Mouse (Mus musculus) WW6 (cell line): ENCODE results near the gene Hist1h2ah.
"Not testable (repeated sequence)": the region's sequence is repeated elsewhere in the genome, so short reads cannot be mapped to it uniquely, and the experiment has no call there.

ENCODE experiments used
- DNase-seq: peaks from one replicate; pipeline ENCODE4 v3.0.0-alpha.2; 2013; ENCODE audit warnings: low read depth, low spot score

The Hist1h2ah gene

DNA sequence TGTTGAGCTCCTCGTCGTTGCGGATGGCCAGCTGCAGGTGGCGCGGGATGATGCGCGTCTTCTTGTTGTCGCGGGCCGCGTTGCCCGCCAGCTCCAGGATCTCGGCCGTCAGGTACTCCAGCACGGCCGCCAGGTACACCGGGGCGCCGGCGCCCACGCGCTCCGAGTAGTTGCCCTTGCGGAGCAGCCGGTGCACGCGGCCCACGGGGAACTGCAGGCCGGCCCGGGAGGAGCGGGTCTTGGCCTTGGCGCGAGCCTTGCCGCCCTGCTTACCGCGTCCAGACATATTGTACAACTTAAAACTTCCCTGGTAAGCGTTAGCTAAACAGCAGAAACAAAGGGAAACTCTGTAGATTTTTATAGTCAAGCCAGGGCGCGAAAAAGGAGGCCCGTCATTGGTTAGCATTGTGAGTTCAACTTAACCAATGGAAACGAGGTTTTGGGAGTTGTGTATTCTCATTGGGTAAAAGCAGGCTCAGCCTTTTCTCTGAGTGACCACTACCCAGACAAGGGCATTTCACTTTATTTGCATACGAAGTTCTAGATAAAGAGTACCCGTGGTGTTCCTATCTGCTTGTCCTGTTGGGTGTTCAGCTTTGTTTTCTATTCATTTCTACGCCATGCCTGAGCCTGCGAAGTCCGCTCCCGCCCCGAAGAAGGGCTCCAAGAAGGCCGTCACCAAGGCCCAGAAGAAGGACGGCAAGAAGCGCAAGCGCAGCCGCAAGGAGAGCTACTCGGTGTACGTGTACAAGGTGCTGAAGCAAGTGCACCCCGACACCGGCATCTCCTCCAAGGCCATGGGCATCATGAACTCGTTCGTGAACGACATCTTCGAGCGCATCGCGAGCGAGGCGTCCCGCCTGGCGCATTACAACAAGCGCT, at the start of gene Hist1h2ah, which contains the start of gene Hist1h2bk:
Gene Hist1h2ah, minus strand, starts transcription at position 302 of the 882 bp plus-strand sequence.
Gene Hist1h2bk, plus strand, starts transcription at position 604 of the 882 bp plus-strand sequence.
- DNase-seq, result not testable (repeated sequence)

DNA sequence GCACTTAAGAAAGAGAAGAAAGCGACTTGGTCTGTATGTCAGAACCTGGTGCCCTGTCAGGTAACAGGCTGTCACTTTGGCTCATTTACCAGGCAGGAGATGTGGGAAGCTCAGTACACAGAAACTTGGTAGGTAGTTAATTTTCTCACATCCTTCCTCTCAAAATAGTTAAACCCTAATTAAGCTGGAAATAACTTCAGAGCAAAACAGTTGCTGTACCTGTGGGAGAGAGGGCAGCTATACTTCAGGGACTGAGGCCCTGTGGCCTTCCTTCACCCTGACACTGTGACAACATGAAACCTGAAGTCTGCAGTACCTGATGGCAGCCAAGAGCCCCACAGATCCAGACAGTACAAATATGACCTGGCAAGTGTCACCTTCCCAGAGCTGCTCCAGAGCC, 48.8 kb upstream of the Hist1h2ah start, which contains the start of gene Vmn1r188:
Gene Vmn1r188, plus strand, starts transcription at position 301 of the 400 bp plus-strand sequence.
- not testable (repeated sequence) for DNase-seq

DNA sequence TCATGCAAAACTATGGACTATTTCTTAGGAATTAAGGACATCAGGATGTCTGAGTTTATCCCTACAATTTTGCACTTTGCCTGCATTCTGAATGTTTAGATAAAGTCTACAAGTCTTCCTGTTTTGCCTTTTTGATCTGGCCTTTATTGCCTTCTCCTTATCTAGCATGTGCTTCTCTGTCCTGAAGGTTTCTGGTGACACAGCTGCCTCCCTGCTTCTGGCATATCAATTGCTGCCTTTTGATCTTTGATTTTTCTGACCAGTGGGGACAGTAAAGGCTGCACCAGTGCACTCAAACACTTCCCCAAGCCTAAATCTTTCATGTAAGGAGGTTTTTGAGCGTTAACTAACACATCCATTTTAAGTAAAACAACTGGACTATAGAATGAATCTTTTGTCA, 28.1 kb upstream of the Hist1h2ah start:
- no peak for DNase-seq

DNA sequence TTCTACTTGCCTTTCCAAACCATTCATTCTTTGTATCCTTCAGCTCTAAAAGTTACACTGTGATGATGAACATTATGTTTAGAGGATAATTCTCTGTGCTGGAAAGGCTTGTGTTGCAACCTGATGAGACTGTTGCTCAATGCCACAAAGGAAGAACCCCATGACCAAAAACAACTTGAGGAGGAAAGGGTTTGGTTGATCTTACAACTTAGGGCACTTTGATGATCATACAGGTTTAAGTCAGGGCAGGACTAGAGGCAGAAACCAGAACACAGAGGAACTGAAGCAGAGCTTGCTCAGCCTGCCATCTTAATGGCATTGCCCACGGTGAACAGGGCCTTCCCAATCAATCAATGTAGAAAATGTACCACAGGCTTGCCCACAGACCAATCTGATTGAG, 26.1 kb upstream of the Hist1h2ah start:
- DNase-seq, result no peak

DNA sequence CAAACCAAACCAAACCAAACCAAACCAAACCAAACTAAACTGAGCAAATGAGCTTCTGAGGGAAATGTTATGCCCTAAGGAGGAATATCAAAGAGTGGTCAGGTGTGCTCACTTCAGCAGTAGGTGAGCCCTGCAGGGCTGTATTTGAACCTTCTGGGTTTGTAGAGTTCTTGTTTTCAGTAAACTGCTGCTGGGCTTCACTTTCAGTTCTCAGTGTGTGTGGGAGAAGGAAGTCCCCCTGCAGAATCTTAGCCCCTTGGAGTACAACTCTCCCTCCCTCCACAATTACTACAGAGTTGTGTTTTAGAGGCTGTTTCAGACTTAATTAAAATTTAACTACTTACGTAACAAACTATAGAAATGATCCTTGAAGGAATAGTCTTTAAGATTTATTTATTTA, 18.4 kb upstream of the Hist1h2ah start:
- no peak for DNase-seq

DNA sequence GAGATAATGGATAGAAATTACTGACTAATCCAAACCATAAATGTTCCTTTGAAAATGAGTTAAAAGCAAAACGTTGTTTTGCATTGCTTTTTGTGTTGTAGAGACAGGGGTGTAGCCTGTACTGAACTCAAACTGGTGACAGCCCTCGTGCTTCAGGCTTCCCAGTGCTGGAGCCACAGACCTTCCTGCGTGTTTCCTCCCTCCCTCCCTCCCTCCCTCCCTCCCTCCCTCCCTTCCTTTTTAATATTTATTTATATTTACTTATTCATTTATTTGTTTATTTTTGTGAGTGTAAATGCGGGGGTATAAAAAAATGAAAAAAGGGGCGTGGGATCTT, 16.1 kb upstream of the Hist1h2ah start:
- no peak for DNase-seq

DNA sequence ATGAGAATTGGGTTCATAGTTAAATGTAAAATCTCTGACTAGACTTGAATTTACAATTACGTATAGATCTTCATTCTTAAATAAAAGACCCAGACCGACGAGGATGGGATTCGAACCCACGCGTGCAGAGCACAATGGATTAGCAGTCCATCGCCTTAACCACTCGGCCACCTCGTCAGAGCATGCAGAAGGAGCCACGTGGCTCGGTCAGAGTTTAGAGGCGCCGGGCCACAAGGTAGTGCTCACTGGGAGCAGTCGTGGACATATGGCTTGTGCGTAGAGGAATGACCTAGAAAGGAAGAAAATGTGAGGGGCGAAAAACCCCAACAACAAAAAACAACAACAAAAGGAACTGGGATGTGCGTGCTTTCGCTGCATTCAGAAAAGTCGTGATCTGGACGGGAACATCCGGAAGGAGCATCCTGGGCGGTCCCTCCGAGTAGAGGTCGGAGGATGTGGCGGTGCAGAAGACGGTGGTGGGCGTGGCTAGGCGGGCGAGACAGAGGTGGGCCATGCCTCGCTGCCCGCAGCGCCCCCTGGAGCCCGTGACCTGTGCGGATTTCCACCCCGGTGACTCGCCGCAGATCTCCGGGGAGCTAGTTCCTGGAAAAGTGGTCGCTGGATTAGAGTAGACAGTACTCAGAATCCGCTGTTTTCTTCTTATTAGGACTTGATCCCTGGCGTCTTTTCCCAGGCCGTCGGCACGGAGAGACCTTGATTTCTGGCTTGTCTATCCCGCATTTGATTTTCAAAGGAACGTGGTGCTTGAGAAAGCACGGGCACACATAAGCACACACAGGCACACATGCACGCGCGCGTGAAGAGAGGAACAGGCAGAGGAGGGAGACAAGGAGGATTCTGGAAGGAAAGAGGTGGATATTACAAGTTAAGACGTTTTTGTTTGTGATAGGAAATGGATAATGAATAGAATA, 15.5 kb upstream of the Hist1h2ah start:
- peak; percentile 73 for DNase-seq

DNA sequence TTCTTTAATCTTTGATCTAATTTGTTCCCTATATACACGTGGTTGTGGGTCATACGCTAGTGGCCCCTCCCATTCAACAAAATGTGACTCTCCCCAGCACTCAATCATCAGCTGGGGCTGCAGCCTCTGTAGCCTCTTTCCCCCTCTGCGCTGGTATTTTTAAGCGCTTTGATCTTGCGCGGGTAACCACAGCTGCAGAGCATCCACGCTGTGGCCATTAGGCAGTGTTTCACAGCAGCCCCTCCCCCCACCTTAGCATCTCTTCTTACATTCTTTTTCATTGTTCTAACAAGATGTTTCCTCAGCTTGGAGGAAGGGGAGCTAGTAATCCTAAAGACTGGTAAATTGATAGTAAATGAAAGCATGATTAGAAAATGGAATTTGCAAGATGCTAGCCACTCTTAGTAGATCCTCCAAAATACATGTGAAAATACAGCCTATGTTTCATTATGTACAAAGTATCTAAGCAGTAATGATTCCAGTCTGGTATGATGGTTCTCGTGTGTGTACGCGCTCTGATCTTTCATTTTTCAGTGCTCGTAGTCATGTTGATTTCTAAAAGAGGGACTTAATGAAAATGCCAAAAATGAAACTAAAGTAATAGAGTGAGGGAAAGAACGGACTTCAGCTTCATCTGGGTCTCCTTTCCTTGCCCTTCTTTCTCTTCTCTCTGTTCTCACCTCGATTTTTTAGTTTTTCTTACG, 14.5 kb upstream of the Hist1h2ah start:
- DNase-seq, result no peak

DNA sequence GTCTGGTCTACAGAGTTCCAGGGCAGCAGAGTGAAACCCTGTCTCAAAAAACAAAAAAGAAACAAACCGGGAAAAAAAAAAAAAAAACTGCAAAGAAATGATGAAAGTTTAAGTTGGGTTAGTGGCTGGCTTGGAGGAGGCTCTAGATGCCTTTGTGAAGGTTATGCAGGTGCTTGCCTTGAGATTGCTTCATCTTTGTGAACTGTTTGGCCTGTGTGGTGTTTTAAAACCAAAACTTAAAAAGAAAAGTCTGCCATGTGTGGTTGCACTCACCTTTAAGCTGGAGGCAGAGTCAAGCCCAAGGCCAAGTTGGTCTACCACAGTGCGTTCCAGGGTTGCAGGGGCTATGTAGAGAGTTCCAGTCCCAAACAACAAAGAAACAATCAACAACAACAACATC, 13.7 kb upstream of the Hist1h2ah start:
- DNase-seq, result no peak

DNA sequence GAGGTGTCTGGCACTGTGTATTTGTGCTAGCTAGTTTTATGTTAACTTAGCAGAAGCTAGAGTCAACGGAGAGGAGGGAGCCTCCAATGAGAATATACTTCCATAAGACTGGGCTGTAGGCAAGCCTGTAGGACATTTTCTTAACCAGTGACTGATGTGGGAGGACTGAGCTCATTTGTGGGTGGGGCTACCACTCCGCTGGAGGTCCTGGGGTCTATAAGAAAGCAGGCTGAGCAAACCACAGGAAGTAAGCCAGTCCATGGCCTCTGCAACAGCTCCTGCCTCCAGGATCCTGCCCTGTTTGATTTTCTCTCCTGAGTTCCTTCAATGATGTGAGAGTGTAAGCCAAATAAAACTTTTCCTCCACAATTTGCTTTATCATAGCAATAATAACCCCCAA, 9.9 kb upstream of the Hist1h2ah start:
- DNase-seq, result no peak

DNA sequence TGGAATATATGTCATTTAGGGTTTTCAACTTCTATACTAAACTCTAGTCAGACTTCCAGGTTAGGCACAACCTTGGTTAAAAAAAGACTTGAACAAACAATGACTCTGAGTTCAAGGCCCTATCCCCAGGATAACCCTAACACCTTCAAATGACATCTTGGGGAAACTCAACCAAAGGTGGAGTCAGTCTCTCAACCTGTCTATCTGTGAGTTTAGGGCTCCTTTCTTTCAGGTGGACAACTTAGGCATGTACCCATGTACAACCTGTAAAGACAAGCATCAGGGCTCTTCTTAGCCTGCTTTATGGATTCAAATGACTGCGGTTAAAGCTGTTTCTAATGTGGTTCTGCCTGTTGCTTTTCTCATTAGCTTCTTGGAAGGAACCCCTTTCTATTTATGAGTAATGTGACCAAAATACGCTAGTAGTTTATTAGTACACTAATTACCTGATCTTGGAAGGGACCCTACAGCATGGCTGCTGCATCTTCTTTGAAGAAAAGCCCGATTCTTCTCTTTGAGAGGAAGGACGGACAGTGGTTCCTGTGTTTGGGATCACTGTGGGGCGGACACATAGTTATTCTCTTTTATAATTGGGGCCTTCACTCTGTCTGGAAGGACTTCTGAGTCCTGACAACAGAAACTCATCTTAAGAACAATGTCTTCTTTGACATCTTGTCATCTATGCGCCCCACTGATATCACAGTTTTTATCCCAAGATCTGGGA, 9.2 kb upstream of the Hist1h2ah start:
- no peak for DNase-seq

DNA sequence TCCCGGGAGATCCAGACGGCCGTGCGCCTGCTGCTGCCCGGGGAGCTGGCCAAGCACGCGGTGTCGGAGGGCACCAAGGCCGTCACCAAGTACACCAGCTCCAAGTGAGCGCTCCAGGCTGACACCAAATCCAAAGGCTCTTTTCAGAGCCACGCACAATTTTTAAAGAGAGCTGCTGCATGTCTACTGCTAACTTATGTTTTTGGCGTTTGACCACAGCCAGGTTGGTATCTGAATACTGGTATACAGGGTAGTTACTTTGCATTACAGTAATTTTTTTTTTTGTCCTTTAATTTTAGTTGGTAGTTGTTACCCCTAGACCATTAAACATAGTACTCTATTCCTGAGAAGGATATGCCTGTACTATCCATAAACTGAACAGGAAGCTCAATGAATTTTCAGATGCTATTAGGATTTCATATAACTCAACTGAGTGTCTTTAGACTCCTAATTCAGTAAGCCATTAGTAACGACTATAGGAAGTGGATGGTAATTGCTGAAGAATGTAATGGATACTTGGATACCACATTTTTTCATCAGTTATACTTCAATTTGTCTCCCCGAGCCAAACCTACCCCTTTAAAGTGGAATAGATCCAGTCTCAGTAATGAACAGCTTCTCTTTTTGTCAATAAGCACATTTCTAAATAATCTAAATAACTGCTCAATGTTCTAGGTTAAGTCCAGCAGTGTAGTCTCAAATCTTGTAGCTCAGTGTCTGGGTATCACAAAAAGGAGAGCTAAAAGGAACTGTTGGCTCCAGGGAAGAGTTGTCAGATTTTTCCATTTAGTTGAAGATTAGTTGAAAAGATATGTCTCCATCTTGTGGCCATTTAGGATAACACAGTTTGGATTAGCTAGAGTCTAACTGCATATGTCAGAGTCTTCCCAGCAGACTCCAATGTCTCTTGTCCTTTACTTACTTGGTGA, 8.4 kb upstream of the Hist1h2ah start:
- DNase-seq, result no peak

DNA sequence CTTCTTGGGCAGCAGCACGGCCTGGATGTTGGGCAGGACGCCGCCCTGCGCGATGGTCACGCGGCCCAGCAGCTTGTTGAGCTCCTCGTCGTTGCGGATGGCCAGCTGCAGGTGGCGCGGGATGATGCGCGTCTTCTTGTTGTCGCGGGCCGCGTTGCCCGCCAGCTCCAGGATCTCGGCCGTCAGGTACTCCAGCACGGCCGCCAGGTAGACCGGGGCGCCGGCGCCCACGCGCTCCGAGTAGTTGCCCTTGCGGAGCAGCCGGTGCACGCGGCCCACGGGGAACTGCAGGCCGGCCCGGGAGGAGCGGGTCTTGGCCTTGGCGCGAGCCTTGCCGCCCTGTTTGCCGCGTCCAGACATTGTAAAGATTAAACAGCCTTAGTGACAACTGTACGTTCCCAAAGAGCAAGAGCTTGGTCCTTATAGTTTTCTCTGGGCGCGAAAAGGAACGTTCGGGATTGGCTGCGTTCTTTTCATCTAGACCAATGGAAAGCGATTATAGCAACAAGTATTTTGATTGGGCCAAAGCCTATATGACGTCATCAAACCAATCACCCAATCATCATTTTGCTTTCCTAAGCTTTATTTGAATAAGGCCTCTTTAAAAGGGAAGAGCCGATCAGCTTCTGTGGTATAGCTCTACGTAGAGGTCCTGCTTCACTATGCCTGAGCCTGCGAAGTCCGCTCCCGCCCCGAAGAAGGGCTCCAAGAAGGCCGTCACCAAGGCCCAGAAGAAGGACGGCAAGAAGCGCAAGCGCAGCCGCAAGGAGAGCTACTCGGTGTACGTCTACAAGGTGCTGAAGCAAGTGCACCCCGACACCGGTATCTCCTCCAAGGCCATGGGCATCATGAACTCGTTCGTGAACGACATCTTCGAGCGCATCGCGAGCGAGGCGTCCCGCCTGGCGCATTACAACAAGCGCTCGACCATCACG, 7.5 kb upstream of the Hist1h2ah start, which contains the start of the genes Hist1h2ag and Hist1h2bj:
Gene Hist1h2ag, minus strand, starts transcription at position 377 of the 935 bp plus-strand sequence.
Gene Hist1h2bj, plus strand, starts transcription at position 647 of the 935 bp plus-strand sequence.
- not testable (repeated sequence) for DNase-seq

DNA sequence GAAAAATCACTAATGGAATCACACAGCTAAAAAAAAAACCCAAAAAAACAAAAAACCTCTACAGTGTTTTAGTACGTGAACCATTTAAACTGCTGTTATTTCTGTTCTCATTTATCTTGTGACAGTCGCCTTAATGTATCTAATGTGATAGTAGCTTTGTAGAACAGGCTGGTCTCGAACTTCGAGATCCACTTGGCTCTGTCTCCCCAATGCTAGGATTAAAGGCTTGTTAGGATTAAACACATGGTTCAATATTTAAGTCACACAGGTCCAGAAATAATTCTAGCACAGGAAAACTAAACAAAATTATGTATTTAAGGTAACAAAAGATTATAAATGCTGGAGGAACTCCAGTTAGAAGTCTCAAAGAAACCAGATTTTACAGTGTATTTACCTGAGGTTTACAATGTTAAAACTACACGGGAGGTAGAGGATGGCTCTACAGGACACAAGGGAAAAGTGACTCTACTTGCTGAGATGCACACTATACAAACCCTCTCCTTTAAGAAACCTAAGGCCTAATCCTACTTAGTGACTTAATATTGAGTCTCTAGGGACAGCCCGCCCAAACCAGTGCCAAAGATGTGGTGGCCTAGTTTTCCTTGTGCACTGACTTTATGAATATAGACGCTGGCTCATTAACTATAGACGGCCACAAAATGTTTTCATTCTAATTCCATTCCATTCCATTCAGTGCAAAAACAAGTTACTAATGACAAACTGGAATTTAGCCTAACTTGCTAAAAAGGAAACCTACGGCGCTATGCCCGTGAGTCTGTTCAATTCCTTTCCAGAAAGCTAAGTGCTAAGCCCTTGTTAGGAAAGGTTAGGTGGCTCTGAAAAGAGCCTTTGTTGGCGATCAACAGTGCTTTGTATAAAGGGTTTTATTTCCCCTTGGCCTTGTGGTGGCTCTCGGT, 6.5 kb upstream of the Hist1h2ah start:
- no peak for DNase-seq

DNA sequence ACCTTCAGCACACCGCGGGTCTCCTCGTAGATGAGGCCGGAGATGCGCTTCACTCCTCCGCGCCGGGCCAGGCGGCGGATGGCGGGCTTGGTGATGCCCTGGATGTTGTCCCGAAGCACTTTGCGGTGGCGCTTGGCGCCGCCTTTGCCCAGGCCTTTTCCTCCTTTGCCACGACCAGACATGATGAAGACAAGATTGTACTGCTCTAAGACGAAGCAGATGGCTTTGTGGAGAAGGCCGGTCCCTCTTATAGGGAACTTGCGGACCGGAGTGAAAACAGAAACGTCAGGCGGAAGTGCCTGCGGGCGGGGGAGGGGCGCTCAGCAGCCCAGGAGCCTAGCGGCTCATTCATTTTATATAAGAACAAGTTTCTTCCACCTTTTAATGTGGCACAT, 5.8 kb upstream of the Hist1h2ah start, which contains the start of gene Hist1h4i:
Gene Hist1h4i, minus strand, starts transcription at position 221 of the 395 bp plus-strand sequence.
- not testable (repeated sequence) for DNase-seq

DNA sequence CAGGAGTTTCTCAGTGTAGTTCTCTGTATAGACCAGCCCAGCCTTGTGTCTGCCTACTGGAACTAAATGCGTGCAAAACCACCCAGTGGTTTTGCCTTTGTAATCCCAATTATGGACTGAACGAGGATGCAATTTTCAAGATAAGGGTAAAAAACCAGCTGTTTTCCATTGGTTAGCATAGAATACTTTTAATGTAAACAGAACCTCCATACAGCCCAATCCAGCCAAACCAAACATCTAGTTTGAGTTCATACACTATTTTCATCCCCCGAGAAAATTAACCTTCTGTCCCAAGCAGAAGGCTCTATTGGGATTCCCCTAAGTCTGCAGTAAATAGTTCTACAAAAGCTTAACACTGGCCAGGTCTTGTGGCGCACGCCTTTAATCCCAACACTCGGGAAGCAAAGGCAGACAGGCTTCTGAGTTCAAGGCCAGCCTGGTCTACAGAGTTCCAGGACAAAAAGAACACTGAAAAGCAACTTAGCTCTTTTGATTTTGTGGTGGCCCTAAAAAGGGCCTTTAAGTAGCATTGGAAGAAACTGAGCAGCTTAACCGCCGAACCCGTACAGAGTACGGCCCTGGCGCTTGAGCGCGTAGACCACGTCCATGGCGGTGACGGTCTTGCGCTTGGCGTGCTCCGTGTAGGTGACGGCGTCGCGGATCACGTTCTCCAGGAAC, 5.2 kb upstream of the Hist1h2ah start:
- DNase-seq, result no peak

DNA sequence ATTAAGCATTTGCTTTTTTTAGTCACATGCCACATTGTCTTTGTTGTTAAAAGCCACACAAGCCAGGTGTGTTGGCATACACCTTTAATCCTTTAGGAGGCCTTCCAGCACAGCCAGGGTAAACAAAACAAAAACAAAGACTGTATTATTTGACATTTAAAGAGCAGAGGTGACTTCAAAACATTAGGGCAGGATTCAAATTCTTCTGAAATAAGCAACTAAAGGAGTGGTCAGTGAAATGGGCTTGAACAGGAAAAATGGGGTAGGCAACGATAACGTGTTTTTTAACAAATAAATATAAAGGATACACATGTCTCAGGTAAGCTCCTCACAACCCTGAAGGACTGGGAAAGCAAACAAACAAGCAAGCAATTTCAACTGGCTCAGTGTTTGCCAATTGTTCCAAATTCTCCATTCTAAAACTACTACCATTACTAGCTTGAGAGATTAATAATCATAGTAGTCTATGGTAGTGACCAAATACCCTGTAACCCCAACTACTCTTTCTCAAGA, 4.6 kb upstream of the Hist1h2ah start:
- no peak for DNase-seq
